Comparison of ENCODE assay signal across 17 mouse cellular contexts in the genomic region with DNA sequence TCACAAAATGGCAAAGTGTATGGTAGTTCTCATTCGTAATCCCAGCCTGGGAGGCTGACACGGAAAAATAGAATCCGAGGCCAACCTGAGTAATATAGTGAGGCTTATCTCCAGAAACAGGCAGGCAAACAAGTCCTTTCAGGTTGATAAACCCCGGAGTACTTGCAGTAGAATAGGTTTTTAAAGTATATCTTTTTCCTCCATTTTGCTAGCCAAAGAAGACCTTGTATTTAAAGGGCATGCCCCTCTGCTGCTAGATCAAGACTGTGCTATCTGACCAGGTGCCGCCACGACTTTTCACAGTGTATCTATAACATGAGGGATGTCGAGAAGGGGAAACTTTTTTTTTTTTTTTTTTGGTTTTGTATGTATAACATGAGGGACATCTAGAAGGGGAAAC.
"Had no signal": no experiment of that assay in that cellular context is flagged by ENCODE, and none has a peak within 500 bp of the region (broad histone marks: within the 10 kb centered on the region; RNA-seq: fewer than 3 reads in every experiment).

No protein-coding gene starts in this region.

- DNase-seq: kidney, adult 2 months; kidney, postnatal 25 days; layer of hippocampus, adult 9-11 months; lung, embryonic 14.5 days; thymus, adult 2 months; thymus, postnatal 14 days; thymus, postnatal 4 days had no signal

- H3K4me2 ChIP-seq: lung, embryonic 14.5 days; midbrain, embryonic 12.5 days; midbrain, embryonic 15.5 days; neural tube, embryonic 12.5 days; neural tube, embryonic 15.5 days had no signal

- H3K4me1 ChIP-seq: midbrain, embryonic 12.5 days; midbrain, embryonic 15.5 days; neural tube, embryonic 12.5 days; neural tube, embryonic 15.5 days had no signal

- H3K4me3 ChIP-seq: layer of hippocampus, adult 2 months; left cerebral cortex, adult 2 months; midbrain, embryonic 12.5 days; midbrain, embryonic 15.5 days; neural tube, embryonic 12.5 days; neural tube, embryonic 15.5 days had no signal

- H3K27ac ChIP-seq: kidney, postnatal 0 days; layer of hippocampus, adult 2 months; left cerebral cortex, adult 2 months; midbrain, embryonic 12.5 days; midbrain, embryonic 15.5 days; neural tube, embryonic 12.5 days; neural tube, embryonic 15.5 days; stomach, postnatal 0 days had no signal

- H3K36me3 ChIP-seq: midbrain, embryonic 12.5 days; midbrain, embryonic 15.5 days; neural tube, embryonic 12.5 days; neural tube, embryonic 15.5 days had no signal

- H3K9me3 ChIP-seq: midbrain, embryonic 12.5 days; midbrain, embryonic 15.5 days; neural tube, embryonic 12.5 days; neural tube, embryonic 15.5 days had no signal

- ATAC-seq: intestine, postnatal 0 days; lung, postnatal 0 days; midbrain, embryonic 15.5 days had no signal

- H3K9ac ChIP-seq: lung, embryonic 14.5 days; midbrain, embryonic 12.5 days; midbrain, embryonic 15.5 days; neural tube, embryonic 12.5 days; neural tube, embryonic 15.5 days had no signal

- H3K27me3 ChIP-seq: midbrain, embryonic 12.5 days; midbrain, embryonic 15.5 days; neural tube, embryonic 12.5 days; neural tube, embryonic 15.5 days had no signal
